Mouse (Mus musculus) forebrain, embryonic 10.5 days (tissue): ENCODE results near the gene Sgcd. TPM values are rescaled to one million over a fixed set of nuclear protein-coding genes. Genes with fewer than 3 reads are reported as not detected.

Experiments
- DNase-seq: peaks from one replicate; pipeline ENCODE4 v3.0.0-alpha.2; 2017; ENCODE audit warnings: low spot score; ENCODE audit errors: extremely low spot score
- H3K27ac ChIP-seq: fragments of 300-500 bp; sonication (generic); 2 replicates; pipeline ENCODE4 v1.5.1; 2016; ENCODE audit warnings: mild to moderate bottlenecking
- H3K27me3 ChIP-seq: fragments of 300-500 bp; sonication (generic); 2 replicates; pipeline ENCODE4 v1.6.1; 2016; ENCODE audit warnings: mild to moderate bottlenecking; ENCODE audit not compliant: poor library complexity, severe bottlenecking
- H3K36me3 ChIP-seq: fragments of 300-500 bp; sonication (generic); replicated peaks from 2 replicates; pipeline ENCODE4 v1.6.1; 2016; ENCODE audit warnings: mild to moderate bottlenecking, moderate library complexity
- H3K4me1 ChIP-seq: fragments of 300-500 bp; sonication (generic); 2 replicates; pipeline ENCODE4 v1.6.1; 2016
- H3K4me3 ChIP-seq: fragments of 300-500 bp; sonication (generic); 2 replicates; pipeline ENCODE4 v1.5.1; 2016; ENCODE audit warnings: mild to moderate bottlenecking, moderate library complexity
- H3K9me3 ChIP-seq: fragments of 300-500 bp; sonication (generic); 2 replicates; pipeline ENCODE4 v1.6.1; 2016; ENCODE audit warnings: mild to moderate bottlenecking, moderate library complexity
- WGBS: fragments of 180-500 bp; shearing (Covaris S2); methylation state at CpG from one replicate; pipeline ENCODE4 v1.1.7; 2016; 5-methylcytosine and 5-hydroxymethylcytosine counted together
- polyA plus RNA-seq: library from polyadenylated mRNA; unstranded; fragments of >200 nt; fragmentation: Nextera tagmentation; extraction: Ambion mirVana; gene quantifications from 2 replicates; pipeline ENCODE4 v1.2.1, GENCODE M21; 2016

Gene Sgcd
- polyA plus RNA-seq, 1 experiment from 2014 or later: 2.0 TPM

- H3K27me3 ChIP-seq: no peaks in the 10 kb centered on the region
- H3K4me3 ChIP-seq: no peak overlapping the region
- H3K9me3 ChIP-seq: no peaks in the 10 kb centered on the region
- H3K36me3 ChIP-seq: no peaks in the 10 kb centered on the region
- H3K4me1 ChIP-seq: no peaks in the 10 kb centered on the region
- no peak overlapping the region for H3K27ac ChIP-seq
- no peak for DNase-seq
- 94% methylated on average over 3 of the region's 3 CpGs for WGBS
These were observed 601.0 kb downstream of the Sgcd start for GRCm38 (mm10) chr11:47387726-47388125.

DNA sequence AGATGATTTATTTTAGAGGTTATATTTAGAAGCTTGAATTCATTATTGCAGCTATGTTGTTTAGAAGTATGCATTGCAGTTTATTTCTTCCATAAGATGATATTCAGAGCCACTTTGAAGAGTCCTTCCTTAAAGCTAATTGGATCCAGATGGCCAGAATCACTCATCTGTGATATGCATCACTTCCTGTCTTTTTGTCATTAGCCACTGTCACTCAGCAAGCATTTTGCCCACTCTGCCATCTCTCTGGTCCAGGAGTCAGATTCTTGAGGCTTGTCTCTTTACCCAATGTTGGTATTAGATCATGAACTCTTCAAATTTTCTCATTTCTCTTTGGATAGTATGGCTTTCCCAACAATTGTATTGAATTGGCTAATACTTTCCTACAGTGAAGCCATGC, 602.6 kb downstream of the Sgcd start:
- no peak overlapping the region for H3K4me3 ChIP-seq
- no peaks in the 10 kb centered on the region for H3K36me3 ChIP-seq
- no peaks in the 10 kb centered on the region for H3K27me3 ChIP-seq
- no peaks in the 10 kb centered on the region for H3K9me3 ChIP-seq
- no peak for DNase-seq
- H3K4me1 ChIP-seq: 0 out of 2 replicates have a peak, but pooled peaks cover 4% of the 10 kb centered on the region
- no peak overlapping the region for H3K27ac ChIP-seq

DNA sequence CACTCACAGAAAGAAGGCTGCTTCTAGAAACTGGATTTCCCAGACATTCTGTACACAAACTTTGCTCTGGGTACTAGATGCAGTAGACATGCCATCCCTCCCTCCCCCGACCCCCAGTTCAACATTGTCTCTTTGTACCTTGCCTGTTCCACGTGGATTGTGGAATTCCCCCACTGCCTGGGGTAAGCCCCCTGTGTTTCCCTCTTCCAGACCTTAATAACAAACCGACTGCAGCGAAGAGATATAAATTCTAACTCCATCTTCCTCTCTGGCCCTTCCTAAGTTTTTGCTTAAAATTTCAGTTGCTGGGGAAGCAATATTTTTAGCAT, 609.2 kb downstream of the Sgcd start:
- Histone ChIP-seq H3K27ac (peak overlapping the region; percentile 86), H3K4me3 (peak overlapping the region; percentile 42; the same call in 1 of the 2 replicates), H3K27me3 (0 out of 2 replicates have a peak, but pooled peaks cover 4% of the 10 kb centered on the region), H3K36me3 (no peaks in the 10 kb centered on the region), H3K9me3 (no peaks in the 10 kb centered on the region), H3K4me1 (peaks cover 25% of the 10 kb centered on the region)
- no peak for DNase-seq
- WGBS: 35% methylated on average over 4 of the region's 4 CpGs

GRCm38 (mm10) chr11:47378843-47379629, 609.7 kb downstream of the Sgcd start:
- no peaks in the 10 kb centered on the region for H3K36me3 ChIP-seq
- H3K4me3 ChIP-seq: peak overlapping the region; percentile 42
- peak; percentile 57 for DNase-seq
- H3K4me1 ChIP-seq: peaks cover 25% of the 10 kb centered on the region
- H3K27ac ChIP-seq: peak overlapping the region; percentile 86
- WGBS: 13% methylated on average over 25 of the region's 25 CpGs
- H3K27me3 ChIP-seq: 0 out of 2 replicates have a peak, but pooled peaks cover 4% of the 10 kb centered on the region
- no peaks in the 10 kb centered on the region for H3K9me3 ChIP-seq

DNA sequence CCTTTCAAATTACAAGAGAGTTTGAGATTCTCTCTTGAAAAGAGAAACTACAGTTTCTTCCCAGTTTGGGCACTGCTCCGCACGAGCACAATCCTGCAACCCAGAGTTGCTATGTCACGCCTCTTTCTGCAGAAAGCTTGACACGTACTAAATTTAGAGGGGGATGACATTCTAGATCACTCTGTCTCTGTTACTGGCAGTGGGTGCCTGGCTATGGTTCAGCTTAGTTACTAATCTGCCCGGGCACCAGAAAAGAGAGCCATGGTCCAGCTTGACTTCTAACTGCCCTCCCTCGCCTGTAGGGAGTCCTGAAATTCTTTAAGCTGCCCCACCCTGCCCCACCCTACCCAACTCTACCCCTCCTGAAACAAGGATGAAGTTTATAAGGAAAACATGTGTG, 611.3 kb downstream of the Sgcd start:
- Histone ChIP-seq H3K4me3 (no peak overlapping the region), H3K27ac (peak overlapping the region; percentile 30; the same call in 1 of the 2 replicates), H3K9me3 (no peaks in the 10 kb centered on the region), H3K27me3 (0 out of 2 replicates have a peak, but pooled peaks cover 4% of the 10 kb centered on the region), H3K36me3 (no peaks in the 10 kb centered on the region), H3K4me1 (peaks cover 25% of the 10 kb centered on the region)
- WGBS: 78% methylated on average over 6 of the region's 6 CpGs
- DNase-seq: no peak

DNA sequence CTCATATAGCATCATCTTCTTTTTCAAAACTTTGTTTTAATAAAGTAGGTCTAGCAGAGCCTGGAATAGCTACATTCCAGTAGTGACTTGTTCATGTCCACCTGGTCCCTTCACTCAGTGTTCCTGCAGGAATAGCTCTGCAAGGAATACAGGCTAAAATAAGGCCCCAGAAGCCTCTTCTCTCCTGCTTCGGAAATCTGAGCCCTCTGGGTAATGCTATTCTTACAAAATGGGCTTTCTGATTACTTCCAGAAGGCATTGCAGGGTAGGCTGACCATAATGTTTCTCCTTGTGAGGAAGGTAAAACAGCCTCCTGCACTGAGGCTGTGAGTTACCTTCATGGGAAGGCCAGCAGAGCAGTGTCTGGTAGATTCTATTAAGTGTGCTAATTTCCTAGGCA, 611.9 kb downstream of the Sgcd start:
- H3K36me3 ChIP-seq: no peaks in the 10 kb centered on the region
- WGBS: 50% methylated on average over 1 of the region's 1 CpGs
- H3K27ac ChIP-seq: peak overlapping the region; percentile 30; the same call in 1 of the 2 replicates
- no peak overlapping the region for H3K4me3 ChIP-seq
- peaks cover 25% of the 10 kb centered on the region for H3K4me1 ChIP-seq
- 0 out of 2 replicates have a peak, but pooled peaks cover 4% of the 10 kb centered on the region for H3K27me3 ChIP-seq
- H3K9me3 ChIP-seq: no peaks in the 10 kb centered on the region
- DNase-seq: no peak

GRCm38 (mm10) chr11:47371616-47372015, 617.2 kb downstream of the Sgcd start:
- no peak for DNase-seq
- H3K27me3 ChIP-seq: no peaks in the 10 kb centered on the region
- no peaks in the 10 kb centered on the region for H3K4me1 ChIP-seq
- 61% methylated on average over 2 of the region's 2 CpGs for WGBS
- no peak overlapping the region for H3K27ac ChIP-seq
- no peaks in the 10 kb centered on the region for H3K36me3 ChIP-seq
- H3K4me3 ChIP-seq: no peak overlapping the region
- H3K9me3 ChIP-seq: no peaks in the 10 kb centered on the region

GRCm38 (mm10) chr11:47351585-47351984, 637.2 kb downstream of the Sgcd start:
- no peak for DNase-seq
- no peaks in the 10 kb centered on the region for H3K36me3 ChIP-seq
- 84% methylated on average over 2 of the region's 2 CpGs for WGBS
- H3K9me3 ChIP-seq: no peaks in the 10 kb centered on the region
- no peak overlapping the region for H3K27ac ChIP-seq
- H3K4me1 ChIP-seq: no peaks in the 10 kb centered on the region
- H3K4me3 ChIP-seq: no peak overlapping the region
- no peaks in the 10 kb centered on the region for H3K27me3 ChIP-seq

DNA sequence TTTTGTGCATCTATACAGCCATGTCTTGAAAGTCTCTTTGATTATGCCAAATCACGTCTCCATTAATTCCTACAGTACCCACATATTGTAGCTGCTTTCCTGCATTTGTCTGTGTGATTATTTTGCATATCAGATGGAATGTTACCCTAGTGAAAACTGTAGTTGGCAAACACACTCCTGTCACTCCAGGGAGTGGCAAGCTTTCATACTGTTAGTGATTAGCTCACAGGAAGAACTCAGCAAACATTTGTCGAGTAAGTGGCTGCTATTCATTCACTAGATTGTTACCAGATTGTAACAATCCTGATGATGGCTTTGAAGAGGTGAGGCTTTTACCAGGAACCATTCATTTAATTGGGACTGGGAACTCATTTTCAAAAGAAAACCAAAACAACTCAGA, 645.3 kb downstream of the Sgcd start:
- 63% methylated on average over 2 of the region's 2 CpGs for WGBS
- H3K9me3 ChIP-seq: no peaks in the 10 kb centered on the region
- no peak overlapping the region for H3K27ac ChIP-seq
- no peaks in the 10 kb centered on the region for H3K4me1 ChIP-seq
- no peaks in the 10 kb centered on the region for H3K27me3 ChIP-seq
- no peak overlapping the region for H3K4me3 ChIP-seq
- H3K36me3 ChIP-seq: no peaks in the 10 kb centered on the region
- no peak for DNase-seq

DNA sequence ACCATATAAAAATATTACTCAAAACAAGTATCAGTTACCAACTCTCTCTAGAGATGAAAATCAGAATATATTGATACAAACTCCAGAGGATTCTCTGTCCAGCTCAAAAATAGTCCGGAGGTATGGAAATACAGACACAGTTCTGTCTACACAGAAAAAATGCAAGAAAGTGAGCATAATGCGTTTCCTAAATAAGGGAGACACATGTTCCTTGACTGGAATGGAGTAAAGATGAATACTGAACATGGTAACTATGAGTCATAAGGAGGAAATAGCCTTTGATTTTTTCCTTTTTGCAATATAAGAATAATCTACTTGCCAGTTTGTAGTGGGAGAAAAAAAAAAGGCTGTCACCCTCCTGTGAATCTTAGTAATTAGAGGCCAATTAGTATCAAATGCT, 655.1 kb downstream of the Sgcd start:
- Histone ChIP-seq H3K27me3 (no peaks in the 10 kb centered on the region), H3K4me1 (no peaks in the 10 kb centered on the region), H3K36me3 (no peaks in the 10 kb centered on the region), H3K4me3 (no peak overlapping the region), H3K27ac (no peak overlapping the region), H3K9me3 (no peaks in the 10 kb centered on the region)
- 92% methylated on average over 2 of the region's 2 CpGs for WGBS
- DNase-seq: no peak

GRCm38 (mm10) chr11:47305579-47305978, 683.2 kb downstream of the Sgcd start:
- Histone ChIP-seq H3K27me3 (no peaks in the 10 kb centered on the region), H3K4me3 (no peak overlapping the region), H3K9me3 (no peaks in the 10 kb centered on the region), H3K27ac (no peak overlapping the region), H3K4me1 (no peaks in the 10 kb centered on the region), H3K36me3 (no peaks in the 10 kb centered on the region)
- no peak for DNase-seq

- 93% methylated on average over 12 of the region's 12 CpGs for WGBS
- H3K36me3 ChIP-seq: no peaks in the 10 kb centered on the region
- no peaks in the 10 kb centered on the region for H3K27me3 ChIP-seq
- no peak overlapping the region for H3K4me3 ChIP-seq
- DNase-seq: no peak
- H3K4me1 ChIP-seq: no peaks in the 10 kb centered on the region
- H3K27ac ChIP-seq: no peak overlapping the region
- H3K9me3 ChIP-seq: no peaks in the 10 kb centered on the region
These were observed 683.9 kb downstream of the Sgcd start for GRCm38 (mm10) chr11:47304702-47305450.

- H3K9me3 ChIP-seq: no peaks in the 10 kb centered on the region
- WGBS: 94% methylated on average over 1 of the region's 1 CpGs
- H3K27ac ChIP-seq: no peak overlapping the region
- H3K27me3 ChIP-seq: no peaks in the 10 kb centered on the region
- no peak for DNase-seq
- H3K36me3 ChIP-seq: no peaks in the 10 kb centered on the region
- H3K4me3 ChIP-seq: no peak overlapping the region
- no peaks in the 10 kb centered on the region for H3K4me1 ChIP-seq
These were observed 689.0 kb downstream of the Sgcd start for GRCm38 (mm10) chr11:47299777-47300176.
